Mouse (Mus musculus) cerebellum, adult 9-11 months (tissue): ENCODE data around the gene Manbal.

Experiments used
- DNase-seq: peaks from one replicate; pipeline ENCODE4 v3.0.0; 2022

Manbal gene

GRCm38 (mm10) chr2:157418609-157419071 lies 51.2 kb downstream of the Manbal start:
- no peak for DNase-seq

DNA sequence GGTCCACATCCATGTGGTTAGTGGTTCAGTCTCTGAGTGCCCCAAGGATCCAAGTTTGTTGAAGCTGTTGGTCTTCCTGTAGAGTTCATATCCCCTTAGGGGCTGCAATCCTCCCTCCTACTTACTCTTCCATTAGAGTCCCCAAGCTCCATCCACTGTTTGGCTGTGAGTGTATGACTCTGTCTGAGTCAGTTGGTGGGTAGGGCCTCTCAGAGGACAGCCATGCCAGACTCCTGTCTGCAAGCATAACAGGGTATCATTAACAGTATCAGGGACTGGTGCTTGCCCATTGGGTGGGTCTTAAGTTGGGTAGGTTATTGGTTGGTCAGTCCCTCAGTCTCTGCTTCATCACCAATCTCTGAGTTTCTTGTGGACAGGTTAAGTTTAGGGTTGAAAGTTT lies 52.1 kb downstream of the Manbal start:
- no peak for DNase-seq

DNA sequence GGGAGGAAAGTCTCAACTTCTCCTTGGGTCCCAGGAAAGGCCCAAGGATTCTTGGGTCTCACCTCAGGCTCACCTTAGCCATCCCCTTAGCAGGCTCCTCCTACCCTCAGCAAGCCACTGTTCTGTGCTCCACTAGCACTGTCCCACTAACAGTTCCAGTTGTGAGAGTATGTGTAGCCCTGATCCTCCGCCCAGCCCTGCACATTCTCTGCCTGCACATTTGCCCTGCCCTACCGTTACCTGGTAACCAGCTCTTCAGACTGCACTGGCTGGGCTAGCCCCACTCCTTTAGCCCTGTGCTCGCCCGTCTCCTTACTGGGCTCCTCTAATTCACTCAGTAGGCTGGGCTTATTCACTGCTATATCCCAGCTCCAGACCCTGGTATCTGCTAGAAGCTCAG lies 53.0 kb downstream of the Manbal start:
- DNase-seq = no peak

DNA sequence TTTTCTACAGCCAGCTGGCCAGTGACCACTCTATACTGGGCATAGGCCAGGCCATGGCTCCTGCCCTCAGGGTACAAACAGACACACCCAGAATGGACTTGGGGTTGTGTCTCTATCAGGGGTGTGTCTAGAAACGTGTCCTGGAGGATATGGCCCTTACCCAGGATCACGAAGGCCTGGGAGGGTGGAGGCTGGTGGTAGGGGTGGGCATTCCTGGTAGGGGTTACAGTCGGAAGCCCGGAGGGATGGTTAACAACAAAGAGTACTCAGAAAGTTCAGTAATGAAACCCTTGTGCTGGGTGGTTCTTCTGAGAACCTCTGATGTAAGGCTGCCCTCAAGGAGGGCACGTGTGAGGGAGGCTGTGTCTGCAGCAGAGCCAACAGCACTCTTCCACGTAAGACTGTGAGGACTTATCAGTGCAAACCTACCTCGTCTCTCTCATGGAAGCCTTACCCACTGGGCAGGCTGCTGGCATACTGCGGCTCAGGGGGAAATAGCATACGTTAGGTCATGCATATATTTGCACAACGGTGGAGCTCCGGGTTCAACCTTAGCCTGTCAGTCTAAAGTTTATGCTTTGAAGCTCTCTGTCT lies 54.8 kb downstream of the Manbal start:
- no peak for DNase-seq

DNA sequence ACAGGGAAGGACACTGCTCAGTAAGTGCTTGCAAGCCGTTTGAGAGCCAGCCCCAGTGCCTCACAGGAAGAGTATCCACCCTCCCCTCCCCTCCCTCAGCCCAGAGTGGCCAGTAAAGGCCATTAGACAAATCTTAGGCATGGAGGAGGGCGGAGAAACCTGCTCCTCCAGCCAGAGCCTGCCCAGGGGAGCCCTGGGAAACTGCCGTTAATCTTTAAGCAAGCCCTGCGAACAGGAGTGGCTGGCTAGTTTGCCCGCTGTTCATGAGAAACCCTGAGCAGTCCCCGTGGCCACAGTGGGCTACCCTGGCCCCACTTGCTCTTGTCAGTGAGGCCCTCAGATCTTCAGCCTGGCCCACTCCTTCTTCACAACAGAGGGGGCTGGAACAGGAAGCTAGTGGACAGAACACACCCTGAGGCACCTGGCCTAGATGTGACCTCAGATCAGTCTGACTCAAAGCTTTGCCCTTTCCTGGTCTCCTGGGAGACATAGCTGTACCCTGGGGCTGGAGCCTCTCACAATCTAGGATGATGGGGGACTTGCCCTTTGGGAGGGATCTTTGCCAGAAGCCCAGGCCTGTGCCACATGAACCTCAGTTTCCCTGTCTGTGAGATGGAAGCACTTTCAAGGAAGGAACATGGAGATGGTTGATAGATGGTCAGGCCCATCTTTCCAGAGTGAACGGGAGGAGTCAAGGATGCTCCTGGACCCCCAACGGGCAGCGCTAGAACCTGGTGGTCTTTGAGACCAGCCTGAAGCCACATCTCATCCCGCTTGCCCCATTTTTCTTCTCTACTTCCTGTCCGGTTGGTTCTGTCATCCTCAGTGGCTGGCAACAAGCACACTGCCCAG lies 55.7 kb downstream of the Manbal start:
- no peak for DNase-seq

- no peak for DNase-seq
Measured at GRCm38 (mm10) chr2:157423706-157424125, 56.3 kb downstream of the Manbal start.

GRCm38 (mm10) chr2:157424126-157424903 lies 56.9 kb downstream of the Manbal start:
- DNase-seq = peak; percentile 60

GRCm38 (mm10) chr2:157424904-157425642 lies 57.7 kb downstream of the Manbal start:
- DNase-seq = no peak

- no peak for DNase-seq
Measured at GRCm38 (mm10) chr2:157425643-157425988, 58.2 kb downstream of the Manbal start.

GRCm38 (mm10) chr2:157426171-157426570 lies 58.8 kb downstream of the Manbal start:
- no peak for DNase-seq

DNA sequence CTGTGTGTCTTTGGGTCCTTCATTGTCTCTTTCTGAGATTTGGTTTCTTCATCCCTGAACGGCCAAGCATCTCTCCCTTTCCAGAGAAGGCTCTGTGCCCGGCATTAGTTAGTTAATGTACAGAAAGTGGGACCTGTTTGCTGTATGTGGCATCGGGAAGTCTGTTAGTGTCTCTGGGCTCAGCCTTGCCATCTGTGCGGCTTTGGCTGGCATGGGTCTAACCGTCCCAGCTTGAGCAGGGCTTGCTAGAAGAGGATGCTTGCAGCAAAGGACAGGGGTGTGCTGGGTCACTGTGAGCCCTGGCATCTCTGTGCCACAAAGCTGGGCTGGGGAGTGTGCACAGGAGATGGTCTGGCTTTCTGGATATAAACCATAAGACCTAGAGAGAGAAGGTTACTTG lies 59.8 kb downstream of the Manbal start:
- no peak for DNase-seq

DNA sequence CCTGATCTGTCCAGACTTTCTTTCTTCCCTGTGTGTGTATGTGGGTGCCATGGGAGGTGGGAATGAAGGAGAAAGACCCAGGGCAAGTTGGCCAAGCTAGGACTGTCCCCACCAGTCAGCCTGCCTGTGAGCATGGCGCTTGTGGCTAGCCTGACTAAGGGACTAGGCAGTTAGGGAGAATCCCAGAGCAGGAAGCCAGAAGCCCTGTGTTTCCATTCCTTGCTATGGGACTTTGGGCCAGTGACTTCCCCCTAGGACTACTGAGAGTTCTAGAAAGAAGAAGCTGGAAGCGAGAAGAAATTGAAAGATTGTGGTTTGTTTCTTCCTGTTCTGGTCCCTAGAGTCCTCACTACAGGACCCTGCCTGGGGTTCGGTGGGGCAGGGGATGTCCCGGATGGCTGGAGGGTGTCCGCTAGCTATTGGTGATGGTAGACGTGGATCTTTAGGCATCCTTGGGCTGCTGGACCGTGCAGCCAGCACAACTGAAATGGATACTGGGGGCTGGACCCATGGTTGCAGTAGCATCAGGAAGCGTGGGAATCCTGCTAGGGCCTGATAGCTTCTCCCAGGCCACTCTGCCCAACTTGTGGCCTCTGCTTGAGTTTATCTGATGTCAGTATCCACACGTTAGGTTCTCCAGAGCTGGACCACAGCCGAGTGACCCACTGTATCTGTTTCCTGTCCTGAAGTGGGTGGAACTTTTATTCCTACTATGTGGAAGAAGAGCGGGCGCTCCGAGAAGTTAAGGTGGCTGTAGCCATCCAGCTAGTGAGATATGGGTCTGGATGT lies 61.2 kb downstream of the Manbal start:
- DNase-seq = no peak

DNA sequence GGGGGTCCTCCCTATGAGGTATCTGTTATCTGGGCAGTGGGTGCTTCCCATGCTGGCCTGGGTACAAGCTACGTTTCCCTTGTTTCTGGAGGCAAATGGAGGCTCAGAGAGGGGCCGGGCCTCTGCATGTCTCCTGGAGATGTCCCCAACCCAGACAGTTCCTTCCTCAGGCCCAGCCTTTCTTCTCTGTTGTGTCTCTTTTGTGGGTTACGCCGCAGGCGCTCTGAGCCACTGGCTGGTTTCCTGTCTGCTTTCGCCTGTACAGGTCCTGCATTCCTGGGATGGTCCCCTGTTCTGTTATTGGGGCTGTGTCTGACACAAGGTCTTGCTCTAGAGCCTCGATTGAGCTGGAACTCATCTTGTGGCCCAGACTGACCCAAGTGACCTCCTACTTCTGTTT lies 62.3 kb downstream of the Manbal start:
- no peak for DNase-seq

DNA sequence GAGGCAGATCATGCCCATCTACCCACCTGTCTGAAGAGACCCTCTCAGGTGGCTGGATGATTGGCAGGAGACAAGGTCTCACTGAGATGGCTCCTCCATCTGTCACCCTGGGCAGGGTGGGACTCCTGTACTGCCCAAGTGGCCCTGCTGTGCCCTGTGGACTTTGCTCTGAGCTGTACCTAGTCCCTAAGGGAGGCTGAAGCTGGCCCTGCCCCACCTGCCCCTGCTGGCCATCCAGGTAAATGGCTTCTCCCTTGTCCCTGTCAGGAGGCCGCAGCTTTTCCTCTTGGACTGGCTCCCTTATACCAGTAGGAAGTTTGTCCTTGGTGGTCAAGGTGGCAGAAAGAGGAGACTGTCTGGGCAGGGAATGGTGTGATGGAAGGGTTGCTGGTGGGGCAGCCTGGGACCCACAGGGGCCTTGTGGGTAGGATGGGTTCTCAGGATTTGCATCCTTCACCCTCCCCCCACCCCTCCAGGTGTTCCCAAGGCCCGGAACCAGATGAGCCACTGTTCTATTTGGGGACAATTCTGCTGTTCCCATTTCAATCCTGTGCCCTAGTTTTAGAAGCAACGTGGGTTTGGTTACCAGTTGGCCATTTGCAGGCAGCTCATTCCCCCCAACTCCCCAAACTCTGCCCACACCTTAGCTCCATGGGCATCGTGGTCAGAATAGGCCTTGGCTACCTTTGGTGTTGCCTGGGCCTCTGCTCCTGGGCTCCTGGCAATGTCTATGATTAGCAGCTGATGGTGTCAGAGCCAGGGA lies 63.5 kb downstream of the Manbal start:
- no peak for DNase-seq

GRCm38 (mm10) chr2:157431912-157432311 lies 64.5 kb downstream of the Manbal start:
- no peak for DNase-seq

DNA sequence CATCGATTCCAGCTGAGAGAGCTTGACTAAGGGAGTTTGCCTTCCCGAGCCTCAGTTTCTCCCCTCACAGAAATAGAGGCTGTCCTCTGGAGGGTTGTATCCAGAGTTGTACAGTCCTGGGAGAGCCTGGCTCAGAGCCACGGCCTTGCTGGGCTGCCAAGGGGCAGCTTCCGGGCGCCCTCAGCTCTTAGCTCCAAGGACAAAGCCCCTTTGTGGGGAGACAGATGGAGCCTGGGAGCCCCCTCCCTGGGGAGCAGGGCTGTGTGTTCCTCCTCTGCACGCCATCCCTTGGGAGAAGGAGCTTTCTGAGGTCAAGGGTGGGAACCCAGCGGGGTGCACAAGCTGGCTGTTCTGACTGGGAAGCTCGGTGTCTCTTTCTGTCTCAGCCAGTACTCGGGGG lies 65.1 kb downstream of the Manbal start:
- DNase-seq = no peak

DNA sequence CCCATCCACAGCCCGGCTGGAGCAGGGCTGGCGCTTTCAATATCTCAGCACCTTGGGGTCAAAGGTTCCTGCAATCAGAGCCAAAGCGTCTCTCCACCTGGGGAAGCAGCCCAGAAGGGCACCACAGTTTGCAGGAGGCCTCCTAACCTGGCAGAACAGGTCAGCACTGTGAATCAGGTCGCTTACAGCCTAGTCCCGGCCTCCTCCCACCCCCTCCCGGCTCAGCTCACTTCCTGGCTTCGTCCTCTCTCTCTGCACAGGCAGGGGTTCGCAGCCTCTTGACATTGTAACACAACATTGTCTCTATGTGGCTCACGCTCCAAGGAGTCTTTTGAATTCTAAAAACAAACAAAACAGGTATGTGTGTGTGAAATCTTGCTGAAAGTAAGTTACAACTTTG lies 66.6 kb downstream of the Manbal start:
- no peak for DNase-seq

DNA sequence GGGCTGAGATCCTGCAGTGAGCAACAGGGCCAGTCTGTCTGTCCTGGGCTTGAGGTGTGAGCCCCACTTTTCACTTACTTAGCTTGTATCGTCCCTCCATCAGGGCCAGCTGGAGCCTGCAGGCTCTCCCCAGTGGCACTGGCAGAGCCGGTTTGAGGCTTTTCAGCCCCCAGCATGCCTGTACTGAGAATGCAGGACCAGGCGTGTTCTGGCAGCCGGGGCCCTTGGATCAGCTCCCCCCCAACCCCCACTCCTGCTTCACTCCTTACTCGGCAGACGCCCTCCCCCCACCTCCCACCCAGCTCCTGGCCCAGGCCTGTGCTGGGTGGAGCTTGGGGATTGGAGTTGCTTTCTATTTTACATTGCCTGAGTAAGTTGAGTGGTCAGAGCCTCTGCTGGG lies 67.1 kb downstream of the Manbal start:
- peak; percentile 39 for DNase-seq

- no peak for DNase-seq
Measured at GRCm38 (mm10) chr2:157436496-157436895, 69.1 kb downstream of the Manbal start.

DNA sequence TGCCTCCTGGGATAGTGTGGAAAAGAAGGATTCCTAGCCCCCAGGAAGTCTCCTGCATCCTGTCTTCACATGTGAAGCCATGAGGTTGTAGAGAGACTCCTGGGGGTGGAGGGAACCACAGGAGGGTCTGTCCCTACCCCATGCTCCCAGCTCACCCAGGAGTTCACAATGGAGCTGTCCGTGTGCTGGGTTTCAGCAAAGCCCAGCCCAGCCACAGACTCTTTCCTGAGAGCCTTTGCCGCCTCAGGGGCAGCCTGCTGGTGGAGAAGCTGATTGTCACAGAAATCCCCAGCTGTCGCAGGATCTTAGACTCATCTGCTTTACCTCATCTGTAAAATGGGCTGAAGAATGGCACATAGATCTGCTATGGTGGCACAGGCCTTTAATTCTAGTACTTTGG lies 69.7 kb downstream of the Manbal start:
- DNase-seq = no peak

DNA sequence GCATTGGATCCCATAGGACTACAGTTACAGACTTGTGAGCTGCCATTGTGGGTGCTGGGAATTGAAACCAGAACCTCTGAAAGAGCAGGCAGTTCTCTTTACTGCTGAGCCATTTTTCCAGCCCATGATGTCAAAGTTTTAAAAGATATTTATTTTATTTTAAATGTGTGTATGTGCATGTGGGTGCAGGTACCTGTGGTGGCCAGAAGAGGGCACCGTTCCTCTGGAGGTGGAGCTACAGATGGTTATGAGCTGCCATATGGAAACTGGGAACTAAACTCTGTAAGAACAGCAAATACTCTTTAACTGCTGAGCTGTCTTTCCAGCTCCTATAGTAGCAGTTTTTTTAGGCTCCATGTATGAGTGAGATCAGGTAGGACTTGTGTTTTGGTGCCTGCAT lies 74.0 kb downstream of the Manbal start:
- no peak for DNase-seq
